Mouse (Mus musculus): ENCODE results near the gene 2900026A02Rik. TPM values are rescaled to one million over a fixed set of nuclear protein-coding genes. Genes with fewer than 3 reads are reported as not detected.

Gene 2900026A02Rik
- polyA plus RNA-seq, 1 experiment: 70.8 TPM

- 85% methylated on average over 24 of the region's 24 CpGs for WGBS
- H3K27ac ChIP-seq (ENCODE audit: insufficient read depth, low read depth, low read length): no peak overlapping the region
- TF ChIP-seq CTCF (IDR thresholded peaks at IDR 0.05; ENCODE audit: extremely low read depth, insufficient read length, insufficient replicate concordance, low read depth, low read length): no peak
- no peak for TF ChIP-seq POLR2A (IDR thresholded peaks at IDR 0.05; ENCODE audit: low read depth, low read length)
- no peak overlapping the region for H3K4me3 ChIP-seq (ENCODE audit: low read depth, low read length)
- H3K27me3 ChIP-seq (ENCODE audit: control insufficient read depth, insufficient read depth, low read length): no peaks in the 10 kb centered on the region
- H3K4me1 ChIP-seq (ENCODE audit: control insufficient read depth, insufficient read depth, insufficient read length, low read length): no peaks in the 10 kb centered on the region
- H3K36me3 ChIP-seq (ENCODE audit: control insufficient read depth, insufficient read depth, low read length): peaks cover 64% of the 10 kb centered on the region
These were observed 130.9 kb downstream of the 2900026A02Rik start for GRCm38 (mm10) chr5:113090077-113090690.

GRCm38 (mm10) chr5:113087465-113087864, 133.6 kb downstream of the 2900026A02Rik start:
- H3K4me1 ChIP-seq (ENCODE audit: control insufficient read depth, insufficient read depth, insufficient read length, low read length): no peaks in the 10 kb centered on the region
- TF ChIP-seq POLR2A (IDR thresholded peaks at IDR 0.05; ENCODE audit: low read depth, low read length): no peak
- TF ChIP-seq CTCF (IDR thresholded peaks at IDR 0.05; ENCODE audit: extremely low read depth, insufficient read length, insufficient replicate concordance, low read depth, low read length): no peak
- no peak overlapping the region for H3K4me3 ChIP-seq (ENCODE audit: low read depth, low read length)
- WGBS: 75% methylated on average over 2 of the region's 2 CpGs
- H3K27ac ChIP-seq (ENCODE audit: insufficient read depth, low read depth, low read length): no peak overlapping the region
- H3K36me3 ChIP-seq (ENCODE audit: control insufficient read depth, insufficient read depth, low read length): peaks cover 43% of the 10 kb centered on the region
- H3K27me3 ChIP-seq (ENCODE audit: control insufficient read depth, insufficient read depth, low read length): no peaks in the 10 kb centered on the region

DNA sequence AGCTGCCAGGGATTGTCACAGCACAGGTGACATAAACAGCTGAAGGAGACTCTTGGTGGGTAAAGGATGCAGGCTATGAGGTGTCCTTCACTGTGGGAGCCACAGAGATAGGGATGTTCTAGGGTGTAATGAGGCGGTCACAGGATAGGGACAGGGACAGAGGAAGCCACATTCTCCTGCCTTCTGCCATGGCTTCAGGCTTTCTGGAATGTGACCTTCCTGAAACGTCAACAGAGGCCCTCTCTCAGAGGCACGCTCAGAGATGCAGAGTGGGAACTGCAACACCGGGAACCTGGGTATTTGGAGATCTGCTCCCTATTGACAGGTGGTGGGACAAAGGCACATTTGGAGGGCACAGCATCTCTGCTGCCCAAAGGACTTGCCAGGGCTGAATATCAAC, 134.0 kb downstream of the 2900026A02Rik start:
- H3K27me3 ChIP-seq (ENCODE audit: control insufficient read depth, insufficient read depth, low read length): no peaks in the 10 kb centered on the region
- 65% methylated on average over 4 of the region's 4 CpGs for WGBS
- TF ChIP-seq POLR2A (IDR thresholded peaks at IDR 0.05; ENCODE audit: low read depth, low read length) (no peak), CTCF (IDR thresholded peaks at IDR 0.05; ENCODE audit: extremely low read depth, insufficient read length, insufficient replicate concordance, low read depth, low read length) (no peak)
- no peaks in the 10 kb centered on the region for H3K4me1 ChIP-seq (ENCODE audit: control insufficient read depth, insufficient read depth, insufficient read length, low read length)
- no peak overlapping the region for H3K27ac ChIP-seq (ENCODE audit: insufficient read depth, low read depth, low read length)
- no peak overlapping the region for H3K4me3 ChIP-seq (ENCODE audit: low read depth, low read length)
- H3K36me3 ChIP-seq (ENCODE audit: control insufficient read depth, insufficient read depth, low read length): peaks cover 39% of the 10 kb centered on the region

DNA sequence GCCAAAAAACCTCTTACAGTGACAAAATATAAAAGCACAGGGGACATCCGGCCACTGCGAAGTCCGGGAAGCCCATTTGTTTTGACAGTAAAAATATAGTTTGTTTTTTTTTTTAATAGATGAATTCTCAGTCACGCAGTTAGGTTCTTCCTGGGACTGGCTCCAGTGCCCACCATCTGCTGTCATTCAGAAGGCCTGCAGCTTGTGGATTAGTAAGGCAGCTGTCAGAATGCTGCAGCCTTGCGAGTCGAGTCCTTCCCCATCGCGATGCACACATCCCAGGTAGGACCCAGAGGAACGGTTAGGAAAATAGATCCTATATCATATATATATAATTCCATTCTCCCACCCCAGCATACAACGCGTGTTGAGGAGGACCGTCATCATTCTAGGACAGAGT, 134.6 kb downstream of the 2900026A02Rik start:
- H3K36me3 ChIP-seq (ENCODE audit: control insufficient read depth, insufficient read depth, low read length): peaks cover 33% of the 10 kb centered on the region
- no peak overlapping the region for H3K27ac ChIP-seq (ENCODE audit: insufficient read depth, low read depth, low read length)
- 81% methylated on average over 12 of the region's 12 CpGs for WGBS
- no peak overlapping the region for H3K4me3 ChIP-seq (ENCODE audit: low read depth, low read length)
- H3K27me3 ChIP-seq (ENCODE audit: control insufficient read depth, insufficient read depth, low read length): no peaks in the 10 kb centered on the region
- TF ChIP-seq CTCF (IDR thresholded peaks at IDR 0.05; ENCODE audit: extremely low read depth, insufficient read length, insufficient replicate concordance, low read depth, low read length) (no peak), POLR2A (IDR thresholded peaks at IDR 0.05; ENCODE audit: low read depth, low read length) (no peak)
- H3K4me1 ChIP-seq (ENCODE audit: control insufficient read depth, insufficient read depth, insufficient read length, low read length): no peaks in the 10 kb centered on the region

DNA sequence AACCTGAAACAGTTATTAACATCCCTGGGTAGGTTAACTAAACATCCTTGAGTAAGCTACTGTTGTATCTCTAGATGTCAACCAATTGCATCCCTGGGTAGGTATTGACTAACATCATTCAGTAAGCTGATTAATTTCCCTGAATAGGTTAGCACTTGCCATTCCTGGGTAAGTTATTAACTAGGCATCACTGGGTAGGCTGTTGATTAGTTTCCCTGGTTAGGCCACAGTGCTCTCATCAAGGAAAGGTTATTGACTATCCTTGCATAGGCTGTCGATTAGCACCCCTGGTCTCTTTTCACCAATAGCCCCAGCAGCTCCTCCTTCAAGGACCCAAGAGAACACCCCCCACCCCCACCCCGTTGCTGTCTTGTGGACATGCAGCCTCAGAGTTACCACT, 135.1 kb downstream of the 2900026A02Rik start:
- Histone ChIP-seq H3K27me3 (ENCODE audit: control insufficient read depth, insufficient read depth, low read length) (no peaks in the 10 kb centered on the region), H3K4me3 (ENCODE audit: low read depth, low read length) (no peak overlapping the region), H3K27ac (ENCODE audit: insufficient read depth, low read depth, low read length) (no peak overlapping the region), H3K4me1 (ENCODE audit: control insufficient read depth, insufficient read depth, insufficient read length, low read length) (no peaks in the 10 kb centered on the region), H3K36me3 (ENCODE audit: control insufficient read depth, insufficient read depth, low read length) (peaks cover 28% of the 10 kb centered on the region)
- no peak for TF ChIP-seq CTCF (IDR thresholded peaks at IDR 0.05; ENCODE audit: extremely low read depth, insufficient read length, insufficient replicate concordance, low read depth, low read length)
- no peak for TF ChIP-seq POLR2A (IDR thresholded peaks at IDR 0.05; ENCODE audit: low read depth, low read length)
- WGBS: 55% methylated on average over 2 of the region's 2 CpGs

- TF ChIP-seq POLR2A (IDR thresholded peaks at IDR 0.05; ENCODE audit: low read depth, low read length) (no peak), CTCF (IDR thresholded peaks at IDR 0.05; ENCODE audit: extremely low read depth, insufficient read length, insufficient replicate concordance, low read depth, low read length) (no peak)
- 51% methylated on average over 2 of the region's 2 CpGs for WGBS
- no peak overlapping the region for H3K27ac ChIP-seq (ENCODE audit: insufficient read depth, low read depth, low read length)
These were observed 136.7 kb downstream of the 2900026A02Rik start for GRCm38 (mm10) chr5:113084309-113084708.

DNA sequence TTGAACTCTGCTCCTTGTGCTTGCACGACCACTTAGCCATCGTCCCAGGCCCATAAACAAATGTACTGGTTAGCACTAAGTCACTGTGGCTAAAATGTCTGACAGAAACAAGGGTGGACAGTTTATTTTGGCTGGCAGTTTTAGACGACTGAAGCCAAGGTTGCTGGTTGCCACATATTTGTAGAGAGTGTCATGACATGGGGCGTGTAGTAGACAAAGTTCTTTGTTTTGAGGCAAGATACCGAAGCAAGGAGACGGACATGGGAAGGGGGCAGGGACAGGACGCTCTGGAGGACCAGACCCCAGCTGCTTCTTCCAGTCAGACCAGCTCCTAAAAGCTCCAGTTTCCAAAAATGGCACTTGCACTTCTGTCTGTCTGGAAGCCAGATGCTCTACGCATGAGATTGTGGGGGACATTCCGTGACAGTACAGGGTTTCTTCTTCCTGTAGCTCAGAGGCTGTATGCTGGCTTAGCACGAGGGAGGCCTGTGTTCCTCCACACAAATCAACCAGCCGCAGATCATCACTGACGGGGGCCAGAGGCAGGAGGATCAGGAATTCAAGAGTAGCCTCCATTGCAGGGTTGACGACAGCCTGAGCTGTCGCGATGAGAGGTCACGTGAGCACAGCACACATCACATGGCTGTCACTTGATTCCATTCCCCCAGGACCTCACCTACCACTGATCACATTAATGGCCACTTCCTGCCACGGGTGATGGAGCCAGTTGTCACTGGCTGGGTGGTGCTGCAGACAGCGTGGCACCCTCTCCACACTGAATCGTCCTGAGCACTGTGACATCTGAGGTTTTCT, 138.5 kb downstream of the 2900026A02Rik start:
- 47% methylated on average over 19 of the region's 19 CpGs for WGBS
- Histone ChIP-seq H3K27me3 (ENCODE audit: control insufficient read depth, insufficient read depth, low read length) (no peaks in the 10 kb centered on the region), H3K36me3 (ENCODE audit: control insufficient read depth, insufficient read depth, low read length) (no peaks in the 10 kb centered on the region), H3K27ac (ENCODE audit: insufficient read depth, low read depth, low read length) (no peak overlapping the region), H3K4me1 (ENCODE audit: control insufficient read depth, insufficient read depth, insufficient read length, low read length) (no peaks in the 10 kb centered on the region), H3K4me3 (ENCODE audit: low read depth, low read length) (no peak overlapping the region)
- TF ChIP-seq CTCF (IDR thresholded peaks at IDR 0.05; ENCODE audit: extremely low read depth, insufficient read length, insufficient replicate concordance, low read depth, low read length): no peak
- no peak for TF ChIP-seq POLR2A (IDR thresholded peaks at IDR 0.05; ENCODE audit: low read depth, low read length)

More at GRCm38 (mm10) chr5:113084309-113084708, 136.7 kb downstream of the 2900026A02Rik start:
- Histone ChIP-seq H3K36me3 (ENCODE audit: control insufficient read depth, insufficient read depth, low read length) (peaks cover 12% of the 10 kb centered on the region), H3K4me3 (ENCODE audit: low read depth, low read length) (no peak overlapping the region), H3K4me1 (ENCODE audit: control insufficient read depth, insufficient read depth, insufficient read length, low read length) (no peaks in the 10 kb centered on the region), H3K27me3 (ENCODE audit: control insufficient read depth, insufficient read depth, low read length) (no peaks in the 10 kb centered on the region)

Measured in small intestine, adult 2 months (tissue).